Mouse (Mus musculus): Measurements from ENCODE around the gene Galnt13. TPM values are rescaled to one million over a fixed set of nuclear protein-coding genes. Genes with fewer than 3 reads are reported as not detected.
"Not testable (repeated sequence)": the region's sequence is repeated elsewhere in the genome, so short reads cannot be mapped to it uniquely, and the experiment has no call there.

Galnt13 gene
- total RNA-seq, 2 experiments from 2014 or later = 37.1 to 41.2 TPM

DNA sequence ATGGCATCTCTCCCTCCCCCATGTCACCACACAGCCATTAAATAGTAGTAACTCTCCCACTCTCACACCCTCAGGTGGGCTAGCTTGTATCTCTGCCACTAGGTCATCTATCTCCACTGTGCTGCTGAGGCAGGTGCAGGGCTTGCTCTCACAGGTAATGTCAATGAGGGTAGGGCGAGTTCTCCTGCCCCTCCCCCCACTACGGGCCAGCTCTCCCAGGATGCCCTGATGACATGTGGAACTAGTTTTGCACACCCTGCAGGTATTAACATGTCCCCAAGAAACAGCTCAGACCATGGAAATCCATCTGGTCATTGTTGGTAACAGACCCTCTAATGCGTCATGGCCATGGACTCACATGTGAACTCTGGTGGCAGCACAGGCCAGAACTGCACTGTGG is 129.0 kb downstream of the Galnt13 start:
- no peak for TF ChIP-seq CTCF (IDR thresholded peaks at IDR 0.05)
- H3K4me3 ChIP-seq = no peak overlapping the region
- no peak for DNase-seq (ENCODE audit: extremely low spot score in 1 of 2, low spot score in 2 of 2)
- intact Hi-C loops (cut with DNase I) = no loop called here
- H3K27ac ChIP-seq = no peak overlapping the region

DNA sequence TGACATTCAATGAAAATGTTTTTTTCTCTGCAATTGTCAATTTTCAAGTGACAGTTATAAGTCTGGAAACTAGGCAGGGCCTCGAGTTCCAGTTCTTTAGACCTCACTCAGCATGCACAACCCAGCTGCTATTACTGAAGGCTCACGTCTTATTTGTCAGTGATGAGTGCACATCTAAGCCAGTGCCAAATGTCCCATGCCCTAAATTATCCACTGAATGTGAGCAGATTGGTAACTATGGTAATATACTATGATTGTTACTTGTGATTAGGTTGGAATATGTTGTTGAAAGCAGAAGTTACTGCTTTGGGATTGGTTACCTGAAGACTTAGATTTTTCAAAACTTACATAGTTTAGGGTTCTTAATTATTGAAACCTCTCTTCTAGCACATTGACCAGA is 131.1 kb downstream of the Galnt13 start:
- no peak for TF ChIP-seq CTCF (IDR thresholded peaks at IDR 0.05)
- DNase-seq (ENCODE audit: extremely low spot score in 1 of 2, low spot score in 2 of 2) = no peak
- intact Hi-C loops (cut with DNase I) = no loop called here
- H3K4me3 ChIP-seq = no peak overlapping the region
- H3K27ac ChIP-seq = no peak overlapping the region

DNA sequence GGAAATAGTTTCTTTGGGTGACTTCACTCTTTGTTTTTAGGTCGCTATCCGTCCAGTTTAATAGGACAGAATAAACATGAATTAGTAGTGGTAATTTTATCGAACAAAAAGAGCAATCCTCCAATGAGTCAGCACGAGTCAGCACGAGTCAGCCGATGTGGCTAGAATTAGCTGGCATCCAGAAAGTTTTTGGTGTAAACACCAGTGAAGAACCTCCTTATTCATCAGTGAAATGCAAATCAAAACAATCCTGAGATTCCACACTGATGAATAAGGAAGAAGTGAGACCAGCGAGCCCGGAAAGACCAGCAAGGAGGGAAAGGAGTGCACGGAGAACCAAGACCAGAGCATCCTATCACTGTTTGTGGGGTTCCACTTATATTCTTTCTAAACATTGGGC is 131.5 kb downstream of the Galnt13 start:
- no peak for TF ChIP-seq CTCF (IDR thresholded peaks at IDR 0.05)
- DNase-seq (ENCODE audit: extremely low spot score in 1 of 2, low spot score in 2 of 2) = no peak
- H3K4me3 ChIP-seq = no peak overlapping the region
- intact Hi-C loops (cut with DNase I) = no loop called here
- no peak overlapping the region for H3K27ac ChIP-seq

DNA sequence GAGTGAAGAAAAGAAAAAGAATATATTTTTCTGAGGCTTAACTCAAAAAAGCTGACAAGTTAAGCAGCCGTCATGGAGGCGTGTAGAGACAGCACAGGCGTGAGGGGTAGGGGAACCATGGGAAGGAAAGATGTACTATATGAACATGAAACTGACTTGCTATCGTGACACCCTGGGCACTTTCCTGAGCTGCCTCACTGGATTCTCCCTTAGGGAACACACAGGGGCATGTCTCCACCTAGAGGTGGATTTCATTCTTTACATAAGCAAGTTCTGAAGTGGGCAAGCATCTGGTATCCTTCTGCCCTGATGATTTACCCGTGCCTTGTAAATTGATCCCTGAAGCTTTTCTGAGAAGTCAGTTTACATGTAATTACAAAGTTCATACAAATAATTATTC is 277.7 kb downstream of the Galnt13 start:
- H3K27ac ChIP-seq; H3K4me3 ChIP-seq; DNase-seq (ENCODE audit: extremely low spot score in 1 of 2, low spot score in 2 of 2); intact Hi-C loops (cut with DNase I): not testable (repeated sequence)

DNA sequence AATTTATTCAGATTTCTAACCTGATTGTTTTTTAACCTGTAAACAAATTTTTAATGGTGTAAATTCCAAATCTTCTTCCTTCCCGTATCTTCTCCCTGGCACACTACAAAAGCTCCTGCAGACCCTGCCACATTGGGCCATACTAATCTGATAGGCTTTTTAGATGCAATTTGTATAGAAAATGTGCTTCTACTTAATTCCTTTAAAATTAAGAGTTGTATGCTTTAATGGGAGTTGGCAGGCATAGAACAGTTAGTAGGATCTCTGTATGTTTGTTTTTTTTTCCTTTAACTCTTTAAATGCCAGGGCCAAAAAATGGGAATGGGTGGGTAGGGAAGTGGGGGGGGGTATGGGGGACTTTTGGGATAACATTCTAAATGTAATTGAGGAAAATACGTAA is 315.1 kb downstream of the Galnt13 start:
- Histone ChIP-seq H3K4me3 (no peak overlapping the region), H3K27ac (no peak overlapping the region)
- intact Hi-C loops (cut with DNase I) = no loop called here
- no peak for DNase-seq (ENCODE audit: extremely low spot score in 1 of 2, low spot score in 2 of 2)
- no peak for TF ChIP-seq CTCF (IDR thresholded peaks at IDR 0.05)

DNA sequence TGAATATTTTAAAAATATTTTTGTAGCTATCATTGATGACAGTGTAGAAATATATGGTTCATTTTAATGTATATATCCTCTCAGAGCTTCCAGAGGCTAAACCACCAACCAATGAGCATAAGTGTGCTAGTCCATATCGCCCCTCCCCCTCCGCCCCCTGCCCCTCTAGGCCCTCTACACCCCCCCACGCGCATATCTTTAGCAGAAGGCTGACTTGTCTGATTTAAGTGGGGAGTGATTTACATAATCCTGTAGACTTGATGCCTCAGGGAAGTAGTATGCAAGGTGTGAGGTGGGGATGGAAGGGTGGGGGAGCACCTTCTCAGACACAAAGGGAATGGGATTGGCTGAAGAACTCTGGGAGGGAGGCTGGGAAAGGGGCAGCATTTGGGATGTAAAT is 323.7 kb downstream of the Galnt13 start:
- no peak overlapping the region for H3K27ac ChIP-seq
- DNase-seq (ENCODE audit: extremely low spot score in 1 of 2, low spot score in 2 of 2) = no peak
- TF ChIP-seq CTCF (IDR thresholded peaks at IDR 0.05) = no peak
- H3K4me3 ChIP-seq = no peak overlapping the region
- intact Hi-C loops (cut with DNase I) = no loop called here

DNA sequence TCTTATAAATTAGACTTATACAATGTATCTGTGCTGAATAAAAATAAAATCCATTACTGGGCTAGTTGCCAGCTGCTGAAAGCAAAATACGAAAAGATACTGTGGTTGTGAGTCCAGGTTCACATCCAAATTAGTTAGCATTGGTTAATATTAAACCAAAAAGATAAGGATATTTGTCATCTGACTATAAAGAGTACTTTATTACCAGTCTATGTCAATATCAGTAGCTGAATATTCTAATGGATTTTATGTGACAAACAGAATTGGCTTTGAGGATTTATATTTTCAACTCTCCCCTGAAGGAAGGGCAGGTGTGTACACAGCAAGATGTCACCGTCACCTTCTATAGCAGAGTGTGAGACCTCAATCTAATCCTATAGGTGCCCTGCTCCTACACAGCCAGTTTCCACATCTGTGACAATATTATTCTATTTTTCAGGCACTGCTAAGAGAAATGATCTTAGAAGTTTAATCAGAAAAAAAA is 342.7 kb downstream of the Galnt13 start:
- TF ChIP-seq CTCF (IDR thresholded peaks at IDR 0.05) = no peak
- intact Hi-C loops (cut with DNase I) = no loop called here
- no peak overlapping the region for H3K27ac ChIP-seq

DNA sequence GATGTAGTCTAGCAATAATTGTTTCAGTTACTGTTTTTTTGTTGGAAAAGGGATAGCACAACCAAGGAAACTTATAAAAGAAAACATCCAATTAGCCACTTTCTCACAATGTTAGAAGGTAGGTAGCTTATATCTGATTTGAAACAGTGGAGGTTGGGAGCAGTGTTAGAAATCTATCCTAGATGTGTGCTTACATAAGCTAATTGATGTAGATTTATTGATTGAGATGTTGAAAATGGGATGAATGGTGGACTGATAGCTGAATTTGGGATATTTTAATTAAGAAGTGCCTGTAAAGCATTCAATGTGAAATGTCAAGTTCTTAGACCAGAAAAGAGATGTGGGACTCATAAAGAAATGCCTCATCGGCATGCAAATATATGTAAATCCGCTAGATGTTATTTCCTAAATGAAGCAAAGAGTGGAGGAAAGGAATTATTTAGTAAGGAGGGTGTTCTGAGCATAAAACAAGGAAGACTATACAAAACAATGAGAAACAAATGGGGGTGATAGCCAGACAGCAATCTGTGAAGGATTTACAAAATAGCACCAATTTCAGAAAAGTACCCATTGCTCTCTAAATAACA is 377.6 kb downstream of the Galnt13 start:
- no peak for DNase-seq (ENCODE audit: extremely low spot score in 1 of 2, low spot score in 2 of 2)
- no peak overlapping the region for H3K4me3 ChIP-seq
- TF ChIP-seq CTCF (IDR thresholded peaks at IDR 0.05) = no peak
- intact Hi-C loops (cut with DNase I) = no loop called here
- H3K27ac ChIP-seq = no peak overlapping the region

More for the DNA sequence above, 342.7 kb downstream of the Galnt13 start:
- DNase-seq (ENCODE audit: extremely low spot score in 1 of 2, low spot score in 2 of 2) = no peak
- no peak overlapping the region for H3K4me3 ChIP-seq

DNA sequence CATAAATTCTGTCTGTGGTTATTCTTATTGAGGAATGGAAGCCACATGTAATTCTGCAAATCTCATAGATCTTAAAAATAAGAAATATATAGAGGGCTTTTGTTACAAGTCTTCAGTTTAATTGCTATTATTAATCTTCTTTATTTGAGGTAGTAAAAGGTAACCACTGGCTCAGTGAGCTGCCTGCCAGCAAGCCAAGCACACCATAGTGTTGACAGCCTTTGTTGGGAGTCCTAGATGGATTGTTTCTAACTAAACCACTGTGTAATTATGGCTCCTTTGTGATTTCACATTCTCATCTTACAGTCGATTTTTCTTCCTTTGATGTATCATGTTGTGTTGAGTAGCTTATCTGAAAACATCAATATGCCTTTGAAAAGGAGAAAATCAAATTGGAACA is 405.1 kb downstream of the Galnt13 start:
- no peak overlapping the region for H3K4me3 ChIP-seq
- intact Hi-C loops (cut with DNase I) = no loop called here
- H3K27ac ChIP-seq = no peak overlapping the region
- no peak for DNase-seq (ENCODE audit: extremely low spot score in 1 of 2, low spot score in 2 of 2)
- no peak for TF ChIP-seq CTCF (IDR thresholded peaks at IDR 0.05)

DNA sequence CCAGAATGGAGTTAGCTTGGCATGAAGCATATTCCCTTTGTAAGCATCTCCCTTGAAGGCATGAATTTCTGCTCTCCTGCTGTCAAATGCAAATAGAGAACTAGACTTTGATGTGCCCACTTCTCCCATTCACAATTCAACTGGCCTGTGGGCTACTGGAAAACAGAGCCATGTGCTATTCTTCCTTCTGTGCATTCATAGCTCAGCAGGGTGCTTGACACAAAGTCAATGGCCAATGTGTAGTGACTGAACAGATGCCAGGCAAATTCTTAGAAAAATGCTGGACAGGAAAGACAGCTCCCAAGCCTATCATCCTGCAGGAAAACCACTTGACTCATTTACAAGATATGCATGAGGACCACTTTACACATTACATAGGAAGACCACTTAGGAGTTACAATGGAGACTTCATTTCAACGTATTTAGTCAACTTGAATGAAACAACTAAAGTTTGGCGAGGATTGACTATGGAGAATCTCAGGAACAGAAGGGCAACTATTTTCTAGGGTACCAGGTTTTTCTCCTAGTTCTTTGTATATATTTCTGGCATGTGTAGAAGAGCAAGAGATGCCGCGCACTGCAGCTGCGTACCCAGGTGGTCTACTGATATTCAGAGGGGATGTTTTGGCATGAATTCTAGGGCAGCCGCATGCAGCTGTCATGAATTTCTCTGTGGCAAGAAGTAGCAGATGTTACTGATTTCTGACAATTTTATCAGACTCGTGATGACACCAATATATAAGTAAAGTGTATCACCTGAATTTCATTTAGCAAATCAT is 470.4 kb downstream of the Galnt13 start:
- H3K27ac ChIP-seq = no peak overlapping the region
- DNase-seq (ENCODE audit: extremely low spot score in 1 of 2, low spot score in 2 of 2) = no peak
- intact Hi-C loops (cut with DNase I) = no loop called here
- no peak overlapping the region for H3K4me3 ChIP-seq
- TF ChIP-seq CTCF (IDR thresholded peaks at IDR 0.05) = no peak

DNA sequence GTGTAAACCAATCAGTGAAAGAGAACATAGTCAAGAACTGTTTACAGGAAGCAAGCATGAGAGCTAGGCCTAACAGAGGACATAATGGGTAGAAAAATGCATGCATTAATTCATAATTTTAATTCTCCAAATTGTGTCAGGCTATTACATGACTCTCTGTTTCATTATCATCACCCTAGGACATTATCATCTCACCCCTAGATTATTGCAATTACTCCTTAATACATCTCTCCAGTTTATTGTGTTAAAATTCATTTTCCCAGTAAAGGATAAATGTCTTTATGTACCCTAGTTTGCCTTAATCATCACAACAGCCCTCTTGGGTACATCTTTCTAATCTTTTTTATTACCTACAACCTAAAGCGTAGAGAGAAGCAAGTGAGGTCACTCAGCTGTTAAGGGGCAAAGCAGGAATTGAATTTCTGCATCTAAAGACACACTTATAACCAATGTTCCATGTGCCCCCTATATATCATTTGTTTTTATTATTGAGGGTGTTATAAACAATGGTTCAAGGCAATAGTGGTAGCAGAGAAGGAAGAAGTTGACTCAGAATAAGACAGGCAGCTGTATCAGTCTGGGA is 479.1 kb downstream of the Galnt13 start:
- DNase-seq (ENCODE audit: extremely low spot score in 1 of 2, low spot score in 2 of 2) = no peak
- TF ChIP-seq CTCF (IDR thresholded peaks at IDR 0.05) = no peak
- intact Hi-C loops (cut with DNase I) = no loop called here
- H3K27ac ChIP-seq = no peak overlapping the region
- H3K4me3 ChIP-seq = no peak overlapping the region

DNA sequence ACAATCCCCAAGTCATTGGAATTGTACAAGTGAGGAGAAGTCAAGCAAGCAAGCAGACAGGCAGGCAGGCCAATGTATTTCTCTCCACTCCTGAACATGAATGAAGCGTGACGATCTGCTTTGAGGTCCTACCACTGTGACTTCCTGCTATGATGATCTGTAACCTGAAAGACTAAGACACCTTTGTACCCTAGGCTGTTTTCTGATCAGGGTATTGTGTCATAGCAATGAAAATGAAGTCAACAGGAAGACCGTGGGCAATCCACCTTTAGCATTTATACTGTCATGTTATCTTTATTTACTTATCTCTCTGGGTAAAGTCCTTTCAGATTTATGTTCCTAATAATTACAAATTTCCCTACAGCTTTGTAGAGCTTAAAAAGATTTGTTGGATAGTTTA is 500.3 kb downstream of the Galnt13 start:
- TF ChIP-seq CTCF (IDR thresholded peaks at IDR 0.05) = no peak
- no peak for DNase-seq (ENCODE audit: extremely low spot score in 1 of 2, low spot score in 2 of 2)
- Histone ChIP-seq H3K27ac (no peak overlapping the region), H3K4me3 (no peak overlapping the region)
- intact Hi-C loops (cut with DNase I) = no loop called here
